Mouse (Mus musculus) spleen, adult 2 months (tissue): ENCODE data around the gene Scarb2.

ENCODE experiments used
- CTCF ChIP-seq: fragments of 200-500 bp; IDR thresholded peaks from 2 replicates; pipeline ENCODE4 v1.5.1; 2011; ENCODE audit warnings: mild to moderate bottlenecking, inconsistent platforms; ENCODE audit not compliant: insufficient read depth, insufficient read length, insufficient replicate concordance; ENCODE audit errors: extremely low read depth
- POLR2A ChIP-seq: fragments of 200-500 bp; IDR thresholded peaks from 2 replicates; pipeline ENCODE4 v1.6.1; 2011; ENCODE audit warnings: low read depth, low read length, inconsistent platforms

DNA sequence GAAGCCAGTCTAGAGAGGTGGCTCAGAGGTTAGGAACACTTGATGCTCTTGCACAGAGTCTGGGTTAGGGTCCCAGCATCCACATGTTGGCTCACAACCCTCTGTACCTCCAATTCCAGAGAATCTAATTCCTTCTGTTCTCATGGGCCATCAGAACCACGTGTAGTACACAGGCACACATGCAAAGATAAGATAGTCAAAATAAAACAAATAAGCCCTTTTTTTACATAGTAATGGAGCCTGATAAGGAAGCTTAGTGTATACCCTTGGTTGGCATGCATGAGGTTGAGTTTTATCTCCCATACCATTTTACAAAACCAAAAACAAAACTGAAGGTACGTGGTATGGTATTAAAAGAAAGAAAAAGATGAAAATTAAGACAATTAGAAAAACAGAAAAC, 49.2 kb downstream of the Scarb2 start:
- TF ChIP-seq CTCF (no peak), POLR2A (no peak)
